Mouse (Mus musculus) liver, embryonic 13.5 days (tissue): ENCODE data around the gene Grik3. TPM values are rescaled to one million over a fixed set of nuclear protein-coding genes. Genes with fewer than 3 reads are reported as not detected.

Experiments used
- ATAC-seq: fragments of 200-750 bp; cut with Nextera tagmentation; 2 replicates; pipeline ENCODE4 v1.8.0; 2017; ENCODE audit warnings: low read depth, mild to moderate bottlenecking, moderate number of reproducible peaks, moderate library complexity
- DNase-seq: peaks from one replicate; pipeline ENCODE4 v3.0.0; 2022
- H3K27ac ChIP-seq: fragments of 300-500 bp; sonication (generic); 2 replicates; pipeline ENCODE4 v1.5.1; 2015; ENCODE audit warnings: moderate library complexity, mild to moderate bottlenecking, inconsistent platforms
- H3K27me3 ChIP-seq: fragments of 300-500 bp; sonication (generic); 2 replicates; pipeline ENCODE4 v1.6.1; 2015; ENCODE audit warnings: mild to moderate bottlenecking, inconsistent platforms
- H3K36me3 ChIP-seq: fragments of 300-500 bp; sonication (generic); 2 replicates; pipeline ENCODE4 v1.6.1; 2015; ENCODE audit warnings: mild to moderate bottlenecking, inconsistent platforms
- H3K4me1 ChIP-seq: fragments of 300-500 bp; sonication (generic); replicated peaks from 2 replicates; pipeline ENCODE4 v1.6.1; 2015; ENCODE audit warnings: inconsistent platforms
- H3K4me2 ChIP-seq: fragments of 300-500 bp; sonication (generic); 2 replicates; pipeline ENCODE4 v1.6.1; 2015; ENCODE audit warnings: inconsistent platforms, mild to moderate bottlenecking, moderate library complexity
- H3K4me3 ChIP-seq: fragments of 300-500 bp; sonication (generic); replicated peaks from 2 replicates; pipeline ENCODE4 v1.5.1; 2015; ENCODE audit warnings: mild to moderate bottlenecking, inconsistent platforms
- H3K9ac ChIP-seq: fragments of 300-500 bp; sonication (generic); 2 replicates; pipeline ENCODE4 v1.6.1; 2015; ENCODE audit warnings: mild to moderate bottlenecking, inconsistent platforms
- H3K9me3 ChIP-seq: fragments of 300-500 bp; sonication (generic); replicated peaks from 2 replicates; pipeline ENCODE4 v1.6.1; 2016; ENCODE audit warnings: inconsistent platforms
- WGBS: fragments of 180-500 bp; shearing (Covaris S2); methylation state at CpG from one replicate; pipeline ENCODE4 v1.1.7; 2015; ENCODE audit not compliant: insufficient replicate concordance; 5-methylcytosine and 5-hydroxymethylcytosine counted together
- polyA plus RNA-seq: library from polyadenylated mRNA; unstranded; fragments of >200 nt; fragmentation: Nextera tagmentation; extraction: Ambion mirVana; gene quantifications from 2 replicates; pipeline ENCODE4 v1.2.1, GENCODE M21; 2015

Gene Grik3
- polyA plus RNA-seq, 1 experiment from 2014 or later = 0.01 TPM

DNA sequence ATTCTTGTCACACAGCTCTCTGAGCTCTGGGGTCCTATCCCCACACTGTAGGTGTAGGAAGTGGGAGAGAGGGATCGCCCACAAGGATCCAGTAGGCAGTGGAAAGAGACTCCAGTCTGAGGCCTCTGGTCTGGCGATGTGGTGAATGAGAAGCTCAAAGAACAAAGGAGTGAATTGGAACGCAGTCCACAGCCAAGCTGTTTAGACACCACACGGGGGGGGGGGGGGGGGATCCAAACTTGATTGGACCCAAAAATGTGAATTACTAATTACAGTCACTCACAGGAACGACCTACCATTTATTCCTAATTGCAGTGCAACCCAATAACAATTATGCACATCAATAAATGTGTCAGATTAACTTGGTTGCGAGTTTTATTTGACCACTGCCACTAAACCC is 227.4 kb downstream of the Grik3 start:
- 53% methylated on average over 6 of the region's 6 CpGs for WGBS
- Histone ChIP-seq H3K27ac (no peak overlapping the region), H3K27me3 (no peaks in the 10 kb centered on the region), H3K4me2 (no peak overlapping the region), H3K9me3 (no peaks in the 10 kb centered on the region), H3K4me1 (no peaks in the 10 kb centered on the region), H3K9ac (no peak overlapping the region), H3K4me3 (no peak overlapping the region), H3K36me3 (no peaks in the 10 kb centered on the region)
- DNase-seq (no peak), ATAC-seq (no peak)

DNA sequence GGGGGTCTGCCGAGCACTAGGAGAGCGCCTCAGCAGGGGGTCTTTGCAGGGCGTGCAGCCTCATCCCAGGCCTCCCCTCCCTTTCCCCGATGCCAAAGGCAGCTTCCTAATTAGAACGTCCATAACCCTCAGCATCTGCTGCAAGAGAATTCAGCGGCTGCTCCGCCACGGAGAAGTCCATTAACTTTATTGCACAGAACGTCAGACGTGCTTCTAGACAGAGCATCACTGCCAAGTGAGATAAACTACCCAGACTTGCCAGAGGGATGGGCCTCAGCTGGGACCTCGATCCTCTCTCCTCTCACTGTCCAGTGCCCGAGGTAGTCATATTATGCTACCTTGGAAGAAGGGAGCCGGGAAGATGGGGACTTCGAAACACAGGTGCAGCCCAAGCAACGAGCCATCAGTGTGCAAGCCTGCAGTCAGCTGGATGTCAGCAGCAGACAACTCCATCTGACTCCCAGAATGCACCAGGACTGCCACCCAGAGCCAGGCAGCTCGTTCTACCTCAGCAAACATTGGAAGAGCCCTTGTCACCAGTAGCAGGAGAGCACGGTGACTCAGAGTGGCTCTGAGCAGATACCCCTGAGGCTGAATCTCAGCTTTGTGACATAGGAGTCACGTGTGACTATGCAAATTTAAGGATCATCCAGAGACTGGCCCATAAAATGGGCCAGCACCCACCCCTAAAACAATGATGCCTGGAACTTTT is 228.1 kb downstream of the Grik3 start:
- Histone ChIP-seq H3K27me3 (no peaks in the 10 kb centered on the region), H3K4me2 (no peak overlapping the region), H3K9ac (no peak overlapping the region), H3K4me3 (no peak overlapping the region), H3K27ac (no peak overlapping the region), H3K36me3 (no peaks in the 10 kb centered on the region), H3K9me3 (no peaks in the 10 kb centered on the region), H3K4me1 (no peaks in the 10 kb centered on the region)
- ATAC-seq = no peak
- WGBS = 38% methylated on average over 18 of the region's 18 CpGs
- DNase-seq = no peak

- H3K9me3 ChIP-seq = no peaks in the 10 kb centered on the region
- DNase-seq (no peak), ATAC-seq (no peak)
- 77% methylated on average over 1 of the region's 1 CpGs for WGBS
- no peaks in the 10 kb centered on the region for H3K4me1 ChIP-seq
- peaks cover 38% of the 10 kb centered on the region for H3K27me3 ChIP-seq
- no peaks in the 10 kb centered on the region for H3K36me3 ChIP-seq
- H3K9ac ChIP-seq = no peak overlapping the region
- H3K4me3 ChIP-seq = no peak overlapping the region
- H3K27ac ChIP-seq = no peak overlapping the region
- H3K4me2 ChIP-seq = no peak overlapping the region
These were observed 235.7 kb downstream of the Grik3 start for GRCm38 (mm10) chr4:125726241-125726640.

- Histone ChIP-seq H3K4me2 (no peak overlapping the region), H3K4me1 (no peaks in the 10 kb centered on the region), H3K9ac (no peak overlapping the region), H3K9me3 (no peaks in the 10 kb centered on the region), H3K27ac (no peak overlapping the region), H3K4me3 (no peak overlapping the region), H3K36me3 (no peaks in the 10 kb centered on the region), H3K27me3 (peaks cover 45% of the 10 kb centered on the region)
- DNase-seq (no peak), ATAC-seq (no peak)
- 33% methylated on average over 10 of the region's 10 CpGs for WGBS
These were observed 236.5 kb downstream of the Grik3 start for GRCm38 (mm10) chr4:125727030-125727429.

DNA sequence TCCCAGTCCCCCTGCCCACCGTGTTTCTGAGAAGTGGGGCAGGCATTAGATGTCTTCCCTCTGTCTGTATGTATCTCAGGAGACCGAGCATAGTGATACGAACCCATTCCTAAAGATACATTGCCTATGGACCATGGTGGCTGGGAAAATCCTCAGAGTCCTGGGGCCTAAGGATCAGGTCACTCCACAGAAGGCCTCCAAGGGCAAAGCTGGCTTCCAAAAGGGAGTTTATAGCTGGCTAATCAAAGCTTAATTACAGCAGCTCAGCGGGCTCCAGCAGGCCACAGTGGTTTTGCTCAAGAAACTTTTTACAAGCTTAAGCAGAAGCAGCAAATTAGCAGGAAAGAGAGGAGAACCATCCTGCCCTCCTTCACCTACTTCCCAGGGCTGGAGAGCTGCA is 237.1 kb downstream of the Grik3 start:
- H3K9me3 ChIP-seq = no peaks in the 10 kb centered on the region
- DNase-seq (no peak), ATAC-seq (no peak)
- no peaks in the 10 kb centered on the region for H3K4me1 ChIP-seq
- no peaks in the 10 kb centered on the region for H3K36me3 ChIP-seq
- H3K9ac ChIP-seq = no peak overlapping the region
- no peak overlapping the region for H3K4me3 ChIP-seq
- H3K27me3 ChIP-seq = peaks cover 45% of the 10 kb centered on the region
- no peak overlapping the region for H3K4me2 ChIP-seq
- 29% methylated on average over 4 of the region's 4 CpGs for WGBS
- no peak overlapping the region for H3K27ac ChIP-seq

GRCm38 (mm10) chr4:125728091-125728863 is 237.8 kb downstream of the Grik3 start:
- no peak overlapping the region for H3K4me3 ChIP-seq
- ATAC-seq (no peak), DNase-seq (no peak)
- no peaks in the 10 kb centered on the region for H3K9me3 ChIP-seq
- no peak overlapping the region for H3K4me2 ChIP-seq
- no peaks in the 10 kb centered on the region for H3K4me1 ChIP-seq
- H3K27ac ChIP-seq = no peak overlapping the region
- peaks cover 45% of the 10 kb centered on the region for H3K27me3 ChIP-seq
- WGBS = 12% methylated on average over 15 of the region's 15 CpGs
- H3K36me3 ChIP-seq = no peaks in the 10 kb centered on the region
- no peak overlapping the region for H3K9ac ChIP-seq

GRCm38 (mm10) chr4:125729305-125730220 is 239.1 kb downstream of the Grik3 start:
- Histone ChIP-seq H3K27ac (no peak overlapping the region), H3K9me3 (no peaks in the 10 kb centered on the region), H3K4me3 (no peak overlapping the region), H3K27me3 (peaks cover 45% of the 10 kb centered on the region), H3K4me1 (no peaks in the 10 kb centered on the region), H3K36me3 (no peaks in the 10 kb centered on the region), H3K9ac (no peak overlapping the region), H3K4me2 (no peak overlapping the region)
- no peak for ATAC-seq
- no peak for DNase-seq
- 5% methylated on average over 38 of the region's 38 CpGs for WGBS

DNA sequence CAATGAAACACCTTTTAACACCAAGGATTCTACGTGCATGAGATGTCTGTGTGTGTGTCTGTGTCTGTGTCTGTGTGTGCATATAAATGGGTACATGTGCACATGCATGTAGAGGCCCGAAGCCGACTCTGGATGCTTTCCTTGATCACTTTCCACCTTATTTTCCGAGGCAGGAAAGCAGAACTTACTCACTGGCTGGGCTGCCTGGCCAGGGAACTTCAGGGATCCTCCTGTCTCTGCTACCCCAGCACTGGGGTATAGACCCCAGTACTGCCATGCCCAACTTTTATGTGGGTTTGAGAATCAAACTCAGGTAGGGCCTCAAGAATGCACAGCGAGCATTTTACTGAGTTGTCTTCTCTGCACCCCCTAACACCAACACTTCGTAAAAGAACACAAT is 240.3 kb downstream of the Grik3 start:
- ATAC-seq (no peak), DNase-seq (no peak)
- Histone ChIP-seq H3K27ac (no peak overlapping the region), H3K27me3 (peaks cover 45% of the 10 kb centered on the region), H3K36me3 (no peaks in the 10 kb centered on the region), H3K4me1 (no peaks in the 10 kb centered on the region), H3K4me2 (no peak overlapping the region), H3K9ac (no peak overlapping the region), H3K9me3 (no peaks in the 10 kb centered on the region), H3K4me3 (no peak overlapping the region)
- WGBS = 52% methylated on average over 6 of the region's 6 CpGs

GRCm38 (mm10) chr4:125736783-125737182 is 246.3 kb downstream of the Grik3 start:
- 61% methylated on average over 4 of the region's 4 CpGs for WGBS
- Histone ChIP-seq H3K36me3 (no peaks in the 10 kb centered on the region), H3K4me2 (no peak overlapping the region), H3K9ac (no peak overlapping the region), H3K9me3 (no peaks in the 10 kb centered on the region), H3K4me3 (no peak overlapping the region), H3K4me1 (no peaks in the 10 kb centered on the region), H3K27me3 (peaks cover 2% of the 10 kb centered on the region; the same call in 1 of the 2 replicates), H3K27ac (no peak overlapping the region)
- no peak for DNase-seq
- ATAC-seq = no peak

- no peak overlapping the region for H3K4me3 ChIP-seq
- H3K4me2 ChIP-seq = no peak overlapping the region
- no peaks in the 10 kb centered on the region for H3K4me1 ChIP-seq
- H3K27ac ChIP-seq = no peak overlapping the region
- H3K36me3 ChIP-seq = no peaks in the 10 kb centered on the region
- WGBS = 68% methylated on average over 4 of the region's 4 CpGs
- H3K9me3 ChIP-seq = no peaks in the 10 kb centered on the region
- no peak overlapping the region for H3K9ac ChIP-seq
- ATAC-seq (no peak), DNase-seq (no peak)
- no peaks in the 10 kb centered on the region for H3K27me3 ChIP-seq
These were observed 248.3 kb downstream of the Grik3 start for GRCm38 (mm10) chr4:125738825-125739224.

DNA sequence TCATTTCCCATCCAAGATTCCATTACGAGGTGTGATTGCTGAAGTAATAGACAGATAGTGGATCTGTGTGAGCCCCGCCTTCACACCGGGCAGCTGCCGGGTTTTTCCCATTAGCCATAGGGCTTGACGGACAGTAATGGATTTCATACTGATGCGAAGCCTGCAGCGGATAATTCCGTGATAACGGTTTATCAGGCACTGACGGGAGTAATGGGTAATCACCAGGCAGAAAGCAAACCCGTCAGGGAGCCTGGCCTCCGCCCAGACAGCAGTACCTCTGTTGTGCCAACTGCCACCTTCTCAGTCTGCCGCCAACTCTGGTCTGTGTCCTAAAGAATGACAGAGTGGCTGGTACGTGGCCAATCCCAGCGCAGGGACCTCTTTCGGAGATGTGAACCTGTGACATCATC is 251.7 kb downstream of the Grik3 start:
- Histone ChIP-seq H3K4me2 (no peak overlapping the region), H3K36me3 (no peaks in the 10 kb centered on the region), H3K9me3 (no peaks in the 10 kb centered on the region), H3K4me1 (no peaks in the 10 kb centered on the region), H3K9ac (no peak overlapping the region), H3K4me3 (no peak overlapping the region), H3K27me3 (no peaks in the 10 kb centered on the region), H3K27ac (no peak overlapping the region)
- WGBS = 67% methylated on average over 16 of the region's 16 CpGs
- ATAC-seq (no peak), DNase-seq (no peak)
